Mouse (Mus musculus): ENCODE results near the gene Map3k19. TPM values are rescaled to one million over a fixed set of nuclear protein-coding genes. Genes with fewer than 3 reads are reported as not detected.

Gene Map3k19
- polyA plus RNA-seq, 1 experiment = 2.4 TPM

- Histone ChIP-seq H3K27ac (ENCODE audit: insufficient read depth, low read length) (no peak overlapping the region), H3K4me3 (ENCODE audit: insufficient read depth, low read length) (no peak overlapping the region), H3K4me1 (ENCODE audit: control insufficient read depth, insufficient read depth, low read length) (no peaks in the 10 kb centered on the region)
- TF ChIP-seq CTCF (IDR thresholded peaks at IDR 0.05; ENCODE audit: extremely low read depth, insufficient read depth, low read length) = no peak
- TF ChIP-seq POLR2A (IDR thresholded peaks at IDR 0.05; ENCODE audit: extremely low read depth, insufficient read depth, low read length) = no peak
Measured at GRCm38 (mm10) chr1:127812929-127813328, 41.9 kb downstream of the Map3k19 start.

- Histone ChIP-seq H3K27ac (ENCODE audit: insufficient read depth, low read length) (no peak overlapping the region), H3K4me3 (ENCODE audit: insufficient read depth, low read length) (no peak overlapping the region), H3K4me1 (ENCODE audit: control insufficient read depth, insufficient read depth, low read length) (no peaks in the 10 kb centered on the region; the same call in 1 of the 2 replicates)
- TF ChIP-seq POLR2A (IDR thresholded peaks at IDR 0.05; ENCODE audit: extremely low read depth, insufficient read depth, low read length) = no peak
- TF ChIP-seq CTCF (IDR thresholded peaks at IDR 0.05; ENCODE audit: extremely low read depth, insufficient read depth, low read length) = no peak
Measured at GRCm38 (mm10) chr1:127808671-127809070, 46.2 kb downstream of the Map3k19 start.

GRCm38 (mm10) chr1:127802916-127803315, 51.9 kb downstream of the Map3k19 start:
- Histone ChIP-seq H3K4me1 (ENCODE audit: control insufficient read depth, insufficient read depth, low read length) (peaks cover 1% of the 10 kb centered on the region; the same call in 1 of the 2 replicates), H3K4me3 (ENCODE audit: insufficient read depth, low read length) (no peak overlapping the region), H3K27ac (ENCODE audit: insufficient read depth, low read length) (no peak overlapping the region)
- TF ChIP-seq CTCF (IDR thresholded peaks at IDR 0.05; ENCODE audit: extremely low read depth, insufficient read depth, low read length) (no peak), POLR2A (IDR thresholded peaks at IDR 0.05; ENCODE audit: extremely low read depth, insufficient read depth, low read length) (no peak)

GRCm38 (mm10) chr1:127796752-127797151, 58.1 kb downstream of the Map3k19 start:
- Histone ChIP-seq H3K27ac (ENCODE audit: insufficient read depth, low read length) (no peak overlapping the region), H3K4me3 (ENCODE audit: insufficient read depth, low read length) (no peak overlapping the region), H3K4me1 (ENCODE audit: control insufficient read depth, insufficient read depth, low read length) (peaks cover 4% of the 10 kb centered on the region; the same call in 1 of the 2 replicates)
- TF ChIP-seq CTCF (IDR thresholded peaks at IDR 0.05; ENCODE audit: extremely low read depth, insufficient read depth, low read length) (no peak), POLR2A (IDR thresholded peaks at IDR 0.05; ENCODE audit: extremely low read depth, insufficient read depth, low read length) (no peak)

GRCm38 (mm10) chr1:127796341-127796740, 58.5 kb downstream of the Map3k19 start:
- H3K27ac ChIP-seq (ENCODE audit: insufficient read depth, low read length) = no peak overlapping the region
- no peak for TF ChIP-seq POLR2A (IDR thresholded peaks at IDR 0.05; ENCODE audit: extremely low read depth, insufficient read depth, low read length)
- peaks cover 4% of the 10 kb centered on the region; the same call in 1 of the 2 replicates for H3K4me1 ChIP-seq (ENCODE audit: control insufficient read depth, insufficient read depth, low read length)
- no peak overlapping the region for H3K4me3 ChIP-seq (ENCODE audit: insufficient read depth, low read length)

GRCm38 (mm10) chr1:127795087-127795769, 59.6 kb downstream of the Map3k19 start:
- TF ChIP-seq POLR2A (IDR thresholded peaks at IDR 0.05; ENCODE audit: extremely low read depth, insufficient read depth, low read length) = no peak
- TF ChIP-seq CTCF (IDR thresholded peaks at IDR 0.05; ENCODE audit: extremely low read depth, insufficient read depth, low read length) = no peak
- no peak overlapping the region for H3K4me3 ChIP-seq (ENCODE audit: insufficient read depth, low read length)
- no peak overlapping the region for H3K27ac ChIP-seq (ENCODE audit: insufficient read depth, low read length)
- peaks cover 4% of the 10 kb centered on the region; the same call in 1 of the 2 replicates for H3K4me1 ChIP-seq (ENCODE audit: control insufficient read depth, insufficient read depth, low read length)

- no peak overlapping the region for H3K4me3 ChIP-seq (ENCODE audit: insufficient read depth, low read length)
- TF ChIP-seq CTCF (IDR thresholded peaks at IDR 0.05; ENCODE audit: extremely low read depth, insufficient read depth, low read length) = no peak
- TF ChIP-seq POLR2A (IDR thresholded peaks at IDR 0.05; ENCODE audit: extremely low read depth, insufficient read depth, low read length) = no peak
Measured at GRCm38 (mm10) chr1:127793459-127793858, 61.4 kb downstream of the Map3k19 start.

GRCm38 (mm10) chr1:127788943-127789342, 65.9 kb downstream of the Map3k19 start:
- Histone ChIP-seq H3K27ac (ENCODE audit: insufficient read depth, low read length) (no peak overlapping the region), H3K4me3 (ENCODE audit: insufficient read depth, low read length) (no peak overlapping the region), H3K4me1 (ENCODE audit: control insufficient read depth, insufficient read depth, low read length) (peaks cover 2% of the 10 kb centered on the region; the same call in 1 of the 2 replicates)
- no peak for TF ChIP-seq POLR2A (IDR thresholded peaks at IDR 0.05; ENCODE audit: extremely low read depth, insufficient read depth, low read length)
- TF ChIP-seq CTCF (IDR thresholded peaks at IDR 0.05; ENCODE audit: extremely low read depth, insufficient read depth, low read length) = no peak

More at GRCm38 (mm10) chr1:127793459-127793858, 61.4 kb downstream of the Map3k19 start:
- no peak overlapping the region for H3K27ac ChIP-seq (ENCODE audit: insufficient read depth, low read length)
- peaks cover 4% of the 10 kb centered on the region; the same call in 1 of the 2 replicates for H3K4me1 ChIP-seq (ENCODE audit: control insufficient read depth, insufficient read depth, low read length)

- TF ChIP-seq CTCF (IDR thresholded peaks at IDR 0.05; ENCODE audit: extremely low read depth, insufficient read depth, low read length) (no peak), POLR2A (IDR thresholded peaks at IDR 0.05; ENCODE audit: extremely low read depth, insufficient read depth, low read length) (no peak)
- Histone ChIP-seq H3K4me3 (ENCODE audit: insufficient read depth, low read length) (no peak overlapping the region), H3K4me1 (ENCODE audit: control insufficient read depth, insufficient read depth, low read length) (peaks cover 8% of the 10 kb centered on the region; the same call in 1 of the 2 replicates), H3K27ac (ENCODE audit: insufficient read depth, low read length) (no peak overlapping the region)
Measured at GRCm38 (mm10) chr1:127785882-127786281, 68.9 kb downstream of the Map3k19 start.

- peaks cover 8% of the 10 kb centered on the region; the same call in 1 of the 2 replicates for H3K4me1 ChIP-seq (ENCODE audit: control insufficient read depth, insufficient read depth, low read length)
- no peak for TF ChIP-seq CTCF (IDR thresholded peaks at IDR 0.05; ENCODE audit: extremely low read depth, insufficient read depth, low read length)
- TF ChIP-seq POLR2A (IDR thresholded peaks at IDR 0.05; ENCODE audit: extremely low read depth, insufficient read depth, low read length) = no peak
- no peak overlapping the region for H3K4me3 ChIP-seq (ENCODE audit: insufficient read depth, low read length)
- no peak overlapping the region; the same call in 1 of the 2 replicates for H3K27ac ChIP-seq (ENCODE audit: insufficient read depth, low read length)
Measured at GRCm38 (mm10) chr1:127783862-127784261, 71.0 kb downstream of the Map3k19 start.

Data from cortical plate, adult 2 months (tissue).